Mouse (Mus musculus): ENCODE results near the gene Snrpb2. TPM values are rescaled to one million over a fixed set of nuclear protein-coding genes. Genes with fewer than 3 reads are reported as not detected.

The Snrpb2 gene
- polyA plus RNA-seq (2015; fragmentation: Nextera tagmentation; extraction: Ambion mirVana): 70.4 and 72.1 TPM in 2 replicates

- WGBS: 1% methylated on average over 55 of the region's 55 CpGs
- Histone ChIP-seq H3K27ac (peak within 1 kb of the TSS; percentile 26; the same call in 1 of the 2 replicates), H3K4me2 (peak within 1 kb of the TSS; percentile 85), H3K4me1 (replicated peaks) (peaks cover 6% of the 10 kb centered on the region), H3K9me3 (no peaks in the 10 kb centered on the region), H3K9ac (peak within 1 kb of the TSS; percentile 91), H3K27me3 (no peaks in the 10 kb centered on the region), H3K36me3 (peaks cover 22% of the 10 kb centered on the region), H3K4me3 (peak within 1 kb of the TSS; percentile 96)
- peak; percentile 94 for ATAC-seq (ENCODE audit: low FRiP score)
Observed at GRCm38 (mm10) chr2:143062812-143063792, at the start of gene Snrpb2. Snrpb2 (plus strand) TSS chr2:143063039.

GRCm38 (mm10) chr2:143013057-143013456 is 49.8 kb upstream of the Snrpb2 start:
- no peak overlapping the region for H3K4me3 ChIP-seq
- no peaks in the 10 kb centered on the region for H3K9me3 ChIP-seq
- no peaks in the 10 kb centered on the region for H3K36me3 ChIP-seq
- no peak overlapping the region for H3K4me2 ChIP-seq
- no peaks in the 10 kb centered on the region for H3K4me1 ChIP-seq (replicated peaks)
- no peak overlapping the region for H3K27ac ChIP-seq
- no peak overlapping the region for H3K9ac ChIP-seq
- no peaks in the 10 kb centered on the region for H3K27me3 ChIP-seq
- ATAC-seq (ENCODE audit: low FRiP score): no peak
- 69% methylated on average over 5 of the region's 5 CpGs for WGBS

- no peak for ATAC-seq (ENCODE audit: low FRiP score)
- Histone ChIP-seq H3K36me3 (no peaks in the 10 kb centered on the region), H3K4me1 (replicated peaks) (0 out of 2 replicates have a peak, but pooled peaks cover 5% of the 10 kb centered on the region), H3K9me3 (no peaks in the 10 kb centered on the region), H3K9ac (no peak overlapping the region), H3K4me2 (no peak overlapping the region), H3K27ac (peak overlapping the region; percentile 32; the same call in 1 of the 2 replicates), H3K27me3 (no peaks in the 10 kb centered on the region), H3K4me3 (no peak overlapping the region)
- WGBS: 95% methylated on average over 8 of the region's 8 CpGs
Observed at GRCm38 (mm10) chr2:143018084-143018483, 44.8 kb upstream of the Snrpb2 start.

- Histone ChIP-seq H3K9me3 (no peaks in the 10 kb centered on the region), H3K4me2 (no peak overlapping the region), H3K36me3 (no peaks in the 10 kb centered on the region), H3K27me3 (no peaks in the 10 kb centered on the region), H3K27ac (peak overlapping the region; percentile 32; the same call in 1 of the 2 replicates), H3K9ac (no peak overlapping the region), H3K4me1 (replicated peaks) (0 out of 2 replicates have a peak, but pooled peaks cover 5% of the 10 kb centered on the region), H3K4me3 (no peak overlapping the region)
- WGBS: 51% methylated on average over 5 of the region's 5 CpGs
- no peak for ATAC-seq (ENCODE audit: low FRiP score)
Observed at GRCm38 (mm10) chr2:143018591-143019130, 44.2 kb upstream of the Snrpb2 start.

GRCm38 (mm10) chr2:143019727-143020126 is 43.1 kb upstream of the Snrpb2 start:
- Histone ChIP-seq H3K4me1 (replicated peaks) (0 out of 2 replicates have a peak, but pooled peaks cover 5% of the 10 kb centered on the region), H3K27ac (no peak overlapping the region), H3K4me2 (no peak overlapping the region), H3K27me3 (no peaks in the 10 kb centered on the region), H3K4me3 (no peak overlapping the region), H3K9ac (no peak overlapping the region), H3K9me3 (no peaks in the 10 kb centered on the region), H3K36me3 (no peaks in the 10 kb centered on the region)
- WGBS: 43% methylated on average over 2 of the region's 2 CpGs
- ATAC-seq (ENCODE audit: low FRiP score): peak; percentile 39; the same call in 1 of the 2 replicates

GRCm38 (mm10) chr2:143023331-143023730 is 39.5 kb upstream of the Snrpb2 start:
- no peak overlapping the region for H3K4me2 ChIP-seq
- H3K36me3 ChIP-seq: no peaks in the 10 kb centered on the region
- no peak overlapping the region for H3K4me3 ChIP-seq
- 0 out of 2 replicates have a peak, but pooled peaks cover 5% of the 10 kb centered on the region for H3K4me1 ChIP-seq (replicated peaks)
- ATAC-seq (ENCODE audit: low FRiP score): no peak
- H3K27ac ChIP-seq: no peak overlapping the region
- no peaks in the 10 kb centered on the region for H3K27me3 ChIP-seq
- H3K9me3 ChIP-seq: no peaks in the 10 kb centered on the region
- WGBS: 89% methylated on average over 2 of the region's 2 CpGs
- no peak overlapping the region for H3K9ac ChIP-seq

GRCm38 (mm10) chr2:143024226-143024625 is 38.6 kb upstream of the Snrpb2 start:
- 0 out of 2 replicates have a peak, but pooled peaks cover 5% of the 10 kb centered on the region for H3K4me1 ChIP-seq (replicated peaks)
- no peak overlapping the region for H3K4me2 ChIP-seq
- 83% methylated on average over 4 of the region's 4 CpGs for WGBS
- no peaks in the 10 kb centered on the region for H3K36me3 ChIP-seq
- no peak overlapping the region for H3K9ac ChIP-seq
- no peaks in the 10 kb centered on the region for H3K9me3 ChIP-seq
- H3K4me3 ChIP-seq: no peak overlapping the region
- no peaks in the 10 kb centered on the region for H3K27me3 ChIP-seq
- no peak overlapping the region for H3K27ac ChIP-seq
- no peak for ATAC-seq (ENCODE audit: low FRiP score)

GRCm38 (mm10) chr2:143031283-143031682 is 31.6 kb upstream of the Snrpb2 start:
- 70% methylated on average over 1 of the region's 1 CpGs for WGBS
- peak; percentile 43; the same call in 1 of the 2 replicates for ATAC-seq (ENCODE audit: low FRiP score)

GRCm38 (mm10) chr2:143032378-143033255 is 30.2 kb upstream of the Snrpb2 start:
- H3K9ac ChIP-seq: no peak overlapping the region
- peaks cover 18% of the 10 kb centered on the region for H3K4me1 ChIP-seq (replicated peaks)
- WGBS: 52% methylated on average over 10 of the region's 10 CpGs
- peak overlapping the region; percentile 76 for H3K27ac ChIP-seq
- no peaks in the 10 kb centered on the region for H3K36me3 ChIP-seq
- H3K4me2 ChIP-seq: no peak overlapping the region
- peak; percentile 47; the same call in 1 of the 2 replicates for ATAC-seq (ENCODE audit: low FRiP score)
- H3K27me3 ChIP-seq: no peaks in the 10 kb centered on the region
- no peaks in the 10 kb centered on the region for H3K9me3 ChIP-seq
- H3K4me3 ChIP-seq: no peak overlapping the region

More at GRCm38 (mm10) chr2:143031283-143031682, 31.6 kb upstream of the Snrpb2 start:
- no peak overlapping the region for H3K9ac ChIP-seq
- peaks cover 18% of the 10 kb centered on the region for H3K4me1 ChIP-seq (replicated peaks)
- no peaks in the 10 kb centered on the region for H3K9me3 ChIP-seq
- H3K4me2 ChIP-seq: no peak overlapping the region
- H3K4me3 ChIP-seq: no peak overlapping the region
- no peaks in the 10 kb centered on the region for H3K36me3 ChIP-seq
- H3K27me3 ChIP-seq: no peaks in the 10 kb centered on the region
- H3K27ac ChIP-seq: no peak overlapping the region

GRCm38 (mm10) chr2:143034350-143035085 is 28.3 kb upstream of the Snrpb2 start:
- Histone ChIP-seq H3K9ac (no peak overlapping the region), H3K27ac (no peak overlapping the region), H3K27me3 (no peaks in the 10 kb centered on the region), H3K4me3 (no peak overlapping the region), H3K4me1 (replicated peaks) (peaks cover 18% of the 10 kb centered on the region), H3K4me2 (no peak overlapping the region), H3K36me3 (no peaks in the 10 kb centered on the region), H3K9me3 (no peaks in the 10 kb centered on the region)
- 72% methylated on average over 7 of the region's 7 CpGs for WGBS
- no peak for ATAC-seq (ENCODE audit: low FRiP score)

- H3K4me1 ChIP-seq (replicated peaks): peaks cover 18% of the 10 kb centered on the region
- H3K9ac ChIP-seq: no peak overlapping the region
- H3K36me3 ChIP-seq: no peaks in the 10 kb centered on the region
- H3K4me2 ChIP-seq: no peak overlapping the region
- ATAC-seq (ENCODE audit: low FRiP score): no peak
- 83% methylated on average over 10 of the region's 10 CpGs for WGBS
- no peaks in the 10 kb centered on the region for H3K9me3 ChIP-seq
- H3K27me3 ChIP-seq: no peaks in the 10 kb centered on the region
- H3K27ac ChIP-seq: no peak overlapping the region
- H3K4me3 ChIP-seq: no peak overlapping the region
Observed at GRCm38 (mm10) chr2:143035086-143035593, 27.7 kb upstream of the Snrpb2 start.
